Mouse (Mus musculus) gastrocnemius, postnatal 10 days (tissue): ENCODE measurements around the gene Map4k3. TPM values are rescaled to one million over a fixed set of nuclear protein-coding genes. Genes with fewer than 3 reads are reported as not detected.
"Not testable (repeated sequence)": the region's sequence is repeated elsewhere in the genome, so short reads cannot be mapped to it uniquely, and the experiment has no call there.

Experiments used
- DNase-seq: peaks from one replicate; pipeline ENCODE4 v3.0.0; 2021; ENCODE audit warnings: mixed read lengths
- long read RNA-seq, 2 experiments: library from polyadenylated mRNA; stranded (forward); transcript quantifications; one replicate each; pipeline ENCODE4 v2.0.0; 2021
- total RNA-seq, 2 experiments: library from RNA; stranded (reverse); gene quantifications; 2 replicates each; pipeline ENCODE4 v1.2.3; 2021

Gene Map4k3
- total RNA-seq: 10 to 100 TPM; 21.8 to 28.5 TPM
- long read RNA-seq, experiment 1, full-length matches to known transcripts: 20 of 34 reads
- long read RNA-seq, experiment 1, partial matches to known transcripts: 3 of 34 reads
- long read RNA-seq, experiment 1, other reads (novel, unspliced or antisense): 11 of 34 reads
- long read RNA-seq, experiment 2, full-length matches to known transcripts: 15 of 27 reads
- long read RNA-seq, experiment 2, partial matches to known transcripts: 3 of 27 reads
- long read RNA-seq, experiment 2, other reads (novel, unspliced or antisense): 9 of 27 reads

GRCm38 (mm10) chr17:80728062-80728858, at the start of gene Map4k3:
Gene Map4k3, minus strand, starts transcription at chr17:80728485.
- peak; percentile 86 for DNase-seq

- DNase-seq: no peak
These were observed 49.3 kb upstream of the Map4k3 start for GRCm38 (mm10) chr17:80777581-80777980.

- DNase-seq: no peak
These were observed 47.0 kb upstream of the Map4k3 start for GRCm38 (mm10) chr17:80775178-80775788.

GRCm38 (mm10) chr17:80772545-80773453, 44.5 kb upstream of the Map4k3 start:
- no peak for DNase-seq

GRCm38 (mm10) chr17:80770065-80770464, 41.8 kb upstream of the Map4k3 start:
- DNase-seq: no peak

GRCm38 (mm10) chr17:80765204-80765603, 36.9 kb upstream of the Map4k3 start:
- DNase-seq: no peak

GRCm38 (mm10) chr17:80763065-80763681, 34.9 kb upstream of the Map4k3 start:
- DNase-seq: no peak

GRCm38 (mm10) chr17:80762391-80763040, 34.2 kb upstream of the Map4k3 start:
- DNase-seq: no peak

GRCm38 (mm10) chr17:80761191-80761590, 32.9 kb upstream of the Map4k3 start:
- not testable (repeated sequence) for DNase-seq

- DNase-seq: no peak
These were observed 32.3 kb upstream of the Map4k3 start for GRCm38 (mm10) chr17:80760344-80761145.

- DNase-seq: no peak
These were observed 27.8 kb upstream of the Map4k3 start for GRCm38 (mm10) chr17:80756043-80756442.

- DNase-seq: no peak
These were observed 27.0 kb upstream of the Map4k3 start for GRCm38 (mm10) chr17:80755076-80755871.

- DNase-seq: no peak
These were observed 26.3 kb upstream of the Map4k3 start for GRCm38 (mm10) chr17:80754589-80754988.

- no peak for DNase-seq
These were observed 24.2 kb upstream of the Map4k3 start for GRCm38 (mm10) chr17:80752466-80752865.

GRCm38 (mm10) chr17:80739421-80739820, 11.1 kb upstream of the Map4k3 start:
- DNase-seq: no peak

- DNase-seq: no peak
These were observed 6.4 kb upstream of the Map4k3 start for GRCm38 (mm10) chr17:80734700-80735099.

GRCm38 (mm10) chr17:80733121-80733800, 5.0 kb upstream of the Map4k3 start:
- no peak for DNase-seq

GRCm38 (mm10) chr17:80732256-80732655, 4.0 kb upstream of the Map4k3 start:
- no peak for DNase-seq

- DNase-seq: not testable (repeated sequence)
These were observed 2.0 kb upstream of the Map4k3 start for GRCm38 (mm10) chr17:80730283-80730682.
